Mouse (Mus musculus): ENCODE measurements around the gene Adam12.
"Not testable (repeated sequence)": the region's sequence is repeated elsewhere in the genome, so short reads cannot be mapped to it uniquely, and the experiment has no call there.

Gene Adam12

GRCm38 (mm10) chr7:133936377-133936776 is 295.6 kb downstream of the Adam12 start:
- no peak for DNase-seq (ENCODE audit: low read depth, low spot score)

GRCm38 (mm10) chr7:133933378-133933777 is 298.6 kb downstream of the Adam12 start:
- DNase-seq (ENCODE audit: low read depth, low spot score) = no peak

DNA sequence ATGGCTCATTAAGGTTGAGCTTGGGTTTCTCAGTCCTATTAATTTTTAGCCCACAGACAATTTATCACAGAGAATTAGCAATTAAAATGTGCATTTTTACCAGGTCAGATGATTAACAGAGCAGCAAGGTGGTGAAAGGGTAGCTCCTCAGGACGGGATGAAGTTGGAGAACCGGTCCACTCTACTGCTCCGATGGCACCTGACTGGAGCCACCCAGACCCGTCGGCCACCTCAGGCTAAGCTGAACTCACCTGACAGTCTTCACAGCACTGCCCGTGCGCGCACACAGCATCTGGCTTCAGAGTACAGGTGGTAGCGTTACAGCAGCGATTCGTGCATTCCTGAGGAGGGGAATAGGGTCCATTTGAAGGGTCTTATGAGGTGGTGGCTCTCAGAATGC is 300.5 kb downstream of the Adam12 start:
- no peak for DNase-seq (ENCODE audit: low read depth, low spot score)

DNA sequence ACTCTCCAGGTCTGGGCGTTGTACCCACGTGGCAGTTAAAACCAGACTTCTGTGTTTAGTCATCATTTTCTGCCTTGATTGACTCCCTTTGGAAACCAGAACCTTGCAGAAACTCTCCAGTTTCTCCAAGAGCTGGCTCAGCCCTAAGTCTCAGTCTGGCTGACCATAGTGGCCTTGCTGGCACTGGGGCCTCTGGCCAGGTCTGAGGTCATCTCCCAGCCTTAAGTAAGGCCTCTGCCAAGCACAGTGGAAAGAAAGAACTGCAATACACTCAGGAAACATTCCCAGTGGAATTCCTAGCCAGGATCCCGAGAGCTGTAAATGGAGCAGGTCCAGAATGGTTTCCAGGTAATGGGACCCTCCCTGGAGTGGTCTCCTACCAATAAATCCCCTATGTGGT is 303.0 kb downstream of the Adam12 start:
- DNase-seq (ENCODE audit: low read depth, low spot score) = no peak

GRCm38 (mm10) chr7:133925771-133926170 is 306.2 kb downstream of the Adam12 start:
- no peak for DNase-seq (ENCODE audit: low read depth, low spot score)

DNA sequence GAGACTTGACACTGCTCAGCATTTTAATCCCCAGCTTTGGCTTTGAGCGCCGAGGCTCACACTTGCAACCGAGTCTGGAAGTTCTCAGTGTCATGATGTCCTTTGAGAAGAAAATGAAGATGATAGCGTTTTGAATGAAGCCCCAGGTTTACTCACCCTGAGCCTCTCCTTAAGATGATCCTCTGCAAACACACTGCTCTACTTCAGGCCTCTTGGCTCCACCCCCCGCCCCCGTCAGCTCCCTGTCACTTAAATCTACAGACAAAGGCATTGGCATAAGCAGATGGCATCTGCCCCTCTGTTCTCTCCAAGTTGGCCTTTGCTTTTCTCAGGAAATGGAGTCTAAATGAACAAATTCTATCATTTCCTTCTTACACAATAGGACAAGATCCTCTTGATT is 308.0 kb downstream of the Adam12 start:
- no peak for DNase-seq (ENCODE audit: low read depth, low spot score)

- no peak for DNase-seq (ENCODE audit: low read depth, low spot score)
Observed at GRCm38 (mm10) chr7:133921291-133921690, 310.7 kb downstream of the Adam12 start.

DNA sequence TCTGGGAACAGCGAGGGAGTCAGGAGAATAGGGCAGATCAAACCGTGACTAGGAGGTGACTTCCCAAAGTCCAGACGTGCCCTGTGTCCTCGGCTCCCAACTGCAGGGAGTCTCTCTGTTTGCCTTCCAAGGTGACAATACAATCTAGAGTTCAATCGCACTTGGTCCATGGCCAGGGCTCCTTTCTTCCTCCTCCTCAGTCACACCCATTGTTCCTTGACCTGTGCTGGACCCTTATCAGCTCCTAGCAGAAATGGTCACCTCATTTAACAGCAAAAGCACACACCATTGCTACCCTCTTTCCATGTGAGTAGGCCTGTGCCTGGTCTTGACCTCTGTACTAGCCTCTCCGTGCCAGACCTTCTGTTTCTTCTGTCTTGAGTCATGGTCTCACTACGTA is 311.2 kb downstream of the Adam12 start:
- DNase-seq (ENCODE audit: low read depth, low spot score) = no peak

- DNase-seq (ENCODE audit: low read depth, low spot score) = no peak
Observed at GRCm38 (mm10) chr7:133919918-133920317, 312.0 kb downstream of the Adam12 start.

- DNase-seq (ENCODE audit: low read depth, low spot score) = no peak
Observed at GRCm38 (mm10) chr7:133919306-133919705, 312.6 kb downstream of the Adam12 start.

DNA sequence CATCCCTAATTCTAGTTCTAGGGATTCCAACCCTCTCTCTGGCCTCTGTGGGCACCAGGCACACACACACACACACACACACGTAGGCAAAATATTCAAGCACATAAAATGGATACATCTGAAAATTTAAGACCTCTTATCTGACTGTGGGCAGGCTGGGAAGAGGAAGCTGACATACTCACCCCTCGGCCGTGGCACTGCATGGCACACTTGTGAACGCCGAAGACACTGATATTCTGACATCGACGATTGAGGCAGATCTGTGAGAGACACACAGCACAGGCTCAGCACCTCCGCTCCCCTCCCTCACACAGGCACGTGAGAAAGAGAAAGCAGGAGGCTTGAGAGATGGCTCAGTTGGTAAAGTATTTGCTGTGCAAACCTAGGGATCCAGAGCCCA is 315.7 kb downstream of the Adam12 start:
- DNase-seq (ENCODE audit: low read depth, low spot score) = no peak

DNA sequence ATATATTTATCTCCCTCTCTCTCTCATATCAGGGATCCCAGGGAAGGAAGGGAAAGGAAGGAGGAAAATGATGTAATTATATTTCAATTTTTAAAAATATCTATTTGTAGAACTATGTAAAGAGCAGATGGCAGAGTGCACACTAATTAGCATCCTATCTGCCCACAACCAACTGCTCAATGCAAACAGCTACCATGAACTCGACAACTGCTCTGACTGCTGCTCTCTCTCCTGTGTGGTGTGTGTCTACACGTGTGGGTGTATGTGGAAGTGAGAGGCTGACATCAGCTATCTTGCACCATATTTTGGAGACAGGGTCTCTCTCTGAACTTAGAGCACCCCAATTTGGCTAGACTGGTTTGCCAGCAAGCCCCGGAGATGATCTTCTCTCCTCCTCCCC is 320.1 kb downstream of the Adam12 start:
- DNase-seq (ENCODE audit: low read depth, low spot score) = no peak

- DNase-seq (ENCODE audit: low read depth, low spot score) = no peak
Observed at GRCm38 (mm10) chr7:133909833-133910375, 322.0 kb downstream of the Adam12 start.

DNA sequence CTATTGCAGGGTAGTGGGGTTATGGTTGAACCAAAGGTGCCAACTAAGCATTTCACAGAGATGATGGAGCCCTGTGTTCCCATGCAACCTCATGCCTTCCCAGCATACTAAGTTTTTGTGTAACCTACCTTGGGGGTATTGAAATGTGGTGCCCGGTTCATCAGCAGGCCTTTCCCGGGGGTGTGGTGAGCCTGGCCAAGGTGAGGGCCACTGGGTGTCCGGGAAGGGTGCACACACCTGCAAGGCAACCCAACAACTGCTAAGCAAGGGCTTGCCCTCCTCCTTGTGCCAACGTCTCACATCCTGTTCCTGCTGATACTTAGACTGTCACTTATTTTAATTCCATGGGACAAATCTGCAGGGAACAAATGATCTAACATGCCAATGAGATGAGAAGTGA is 323.0 kb downstream of the Adam12 start:
- no peak for DNase-seq (ENCODE audit: low read depth, low spot score)

DNA sequence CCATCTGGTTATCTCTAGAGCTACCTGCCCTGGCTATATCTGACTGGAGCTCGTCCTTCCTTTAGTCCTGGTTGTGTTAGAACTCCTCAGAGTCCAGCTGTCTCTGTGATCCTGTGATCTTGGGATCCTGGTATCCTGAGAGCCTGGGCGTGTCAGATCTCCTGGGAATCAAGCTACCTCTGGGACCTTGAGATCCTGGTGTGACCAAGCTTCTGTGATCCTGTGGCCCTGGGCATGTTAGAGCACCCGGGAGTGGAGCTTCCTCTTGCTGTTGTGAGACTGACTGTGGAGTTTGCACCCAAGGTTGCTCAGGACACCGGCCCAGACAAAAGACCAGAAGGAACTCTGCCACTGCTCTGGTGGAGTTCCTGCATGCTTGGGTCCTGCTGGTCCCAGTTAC is 332.6 kb downstream of the Adam12 start:
- no peak for DNase-seq (ENCODE audit: low read depth, low spot score)

- DNase-seq (ENCODE audit: low read depth, low spot score) = no peak
Observed at GRCm38 (mm10) chr7:133891796-133892195, 340.1 kb downstream of the Adam12 start.

DNA sequence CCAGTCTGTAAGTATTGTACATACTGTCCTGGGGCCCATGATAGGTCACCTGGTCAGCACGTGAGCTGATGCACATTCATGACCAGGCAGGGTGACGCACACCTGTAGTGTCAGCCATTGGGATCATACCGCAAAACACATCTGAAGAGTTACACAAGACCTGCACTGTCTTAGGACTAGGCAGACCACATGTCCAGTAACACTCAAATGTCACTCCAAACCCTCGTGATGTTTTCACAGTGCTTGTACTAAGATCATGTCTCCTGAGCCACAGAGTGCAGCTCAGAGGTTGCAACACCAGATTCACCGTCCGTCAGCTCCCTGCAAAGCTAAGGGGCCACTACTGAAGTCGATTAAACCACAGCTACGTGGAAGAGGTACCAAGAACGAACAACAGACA is 340.6 kb downstream of the Adam12 start:
- DNase-seq (ENCODE audit: low read depth, low spot score) = no peak

DNA sequence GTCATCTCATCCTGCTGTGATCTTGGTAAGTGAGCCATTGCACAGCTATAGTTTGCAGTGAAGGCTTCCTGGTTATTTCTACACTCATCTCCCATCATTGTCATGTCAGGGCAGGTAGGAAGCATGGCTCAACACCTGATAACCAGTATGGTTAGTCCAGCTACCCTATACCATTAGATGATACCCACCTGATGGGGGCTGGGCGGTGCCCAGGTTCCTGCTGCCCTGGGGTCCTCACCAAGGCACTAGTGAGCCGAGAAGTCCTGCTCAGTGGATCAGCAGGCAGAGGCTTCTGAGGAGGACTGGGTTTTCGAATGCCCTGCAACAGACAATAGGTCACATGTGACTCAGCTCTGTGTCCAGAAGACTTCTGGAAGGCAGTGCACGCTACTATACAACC is 342.0 kb downstream of the Adam12 start:
- no peak for DNase-seq (ENCODE audit: low read depth, low spot score)

- DNase-seq (ENCODE audit: low read depth, low spot score) = no peak
Observed at GRCm38 (mm10) chr7:133888926-133889920, 342.7 kb downstream of the Adam12 start.

GRCm38 (mm10) chr7:133884759-133885431 is 347.1 kb downstream of the Adam12 start:
- not testable (repeated sequence) for DNase-seq (ENCODE audit: low read depth, low spot score)

DNA sequence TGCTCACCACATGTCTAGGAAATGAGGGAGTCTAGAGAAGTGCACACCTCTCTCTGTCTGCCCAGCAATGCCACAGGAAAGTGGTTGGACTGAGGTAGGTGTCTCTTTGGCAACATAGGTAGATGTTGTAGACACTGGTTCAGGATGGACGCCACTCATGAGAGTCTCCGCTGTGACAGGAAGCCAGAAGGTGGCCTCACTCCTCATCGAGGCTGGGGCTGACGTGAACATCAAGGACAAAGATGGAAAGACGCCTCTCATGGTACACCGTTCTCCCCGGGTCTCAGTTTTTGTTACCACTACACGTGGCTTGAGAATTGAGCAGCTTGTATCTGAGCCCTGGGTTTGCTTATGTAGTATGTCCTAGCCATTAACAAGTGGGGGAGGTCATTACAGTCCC is 352.2 kb downstream of the Adam12 start:
- no peak for DNase-seq (ENCODE audit: low read depth, low spot score)

DNA sequence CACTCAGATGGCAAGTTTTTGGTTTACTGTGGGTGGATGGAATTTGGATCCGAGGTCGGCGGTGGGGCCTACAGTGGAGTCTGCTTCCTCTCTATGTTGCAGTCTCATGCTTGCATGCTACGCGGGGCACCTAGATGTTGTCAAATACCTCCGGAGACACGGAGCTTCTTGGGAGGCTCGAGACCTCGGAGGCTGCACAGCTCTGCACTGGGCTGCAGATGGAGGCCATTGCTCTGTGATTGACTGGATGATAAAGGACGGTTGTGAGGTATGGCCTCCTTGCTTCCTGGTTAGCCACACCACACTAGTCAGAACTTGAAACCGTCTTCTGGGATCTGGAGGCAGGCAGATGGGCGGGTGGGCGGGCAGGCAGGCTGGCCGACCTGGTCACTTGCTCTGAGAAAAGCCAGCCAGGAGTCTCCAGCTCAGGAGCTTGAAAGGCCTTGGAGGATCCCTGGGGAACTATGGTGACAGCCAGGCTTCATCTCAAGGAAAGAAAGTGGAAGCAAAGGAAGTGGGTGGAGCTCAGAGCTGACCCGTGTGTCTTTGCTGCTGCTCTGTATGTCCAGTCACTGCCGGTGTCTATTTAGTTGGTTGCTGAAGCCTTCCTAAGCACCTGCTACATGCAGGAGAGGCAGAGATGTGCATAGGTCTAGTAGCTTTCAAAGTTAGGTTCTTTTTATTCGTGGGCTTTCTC is 355.2 kb downstream of the Adam12 start:
- no peak for DNase-seq (ENCODE audit: low read depth, low spot score)

Measured in retina, postnatal 7 days (tissue).